Mouse (Mus musculus) left cerebral cortex, adult 8-10 months (tissue): Measurements from ENCODE around the gene Azi2. TPM values are rescaled to one million over a fixed set of nuclear protein-coding genes. Genes with fewer than 3 reads are reported as not detected.

Experiments used
- DNase-seq, 2 experiments: peaks; one replicate each; pipeline ENCODE4 v3.0.0; 2022; ENCODE audit warnings: low spot score in 2 of 2
- total RNA-seq, 4 experiments: library from RNA; stranded (reverse); gene quantifications; 2 replicates each; pipeline ENCODE4 v1.2.4; 2022

Gene Azi2
- total RNA-seq: 10 to 100 TPM; 69.3 to 79.3 (median 71.7) TPM

GRCm38 (mm10) chr9:118040218-118041021 is at the start of gene Azi2:
TSS of gene Azi2 (plus strand) at chr9:118040499.
- peak; percentile 95 to 99 for DNase-seq

DNA sequence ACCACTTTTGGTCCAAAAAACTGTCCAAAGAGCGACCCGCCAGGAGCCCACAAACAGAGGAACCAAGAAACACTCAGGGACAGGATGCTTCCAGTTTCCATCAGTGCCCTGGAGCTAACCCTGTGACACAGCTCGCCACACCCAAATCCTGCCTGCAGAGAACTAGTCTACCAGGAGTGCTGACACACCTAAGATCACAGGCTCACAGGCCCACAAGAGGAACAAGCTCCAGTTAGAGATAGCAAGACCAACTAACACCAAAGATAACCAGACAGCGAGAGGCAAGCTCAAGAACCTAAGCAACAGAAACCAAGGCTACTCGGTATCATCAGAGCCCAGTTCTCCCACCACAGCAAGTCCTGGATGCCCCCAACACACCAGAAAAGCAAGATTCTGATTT is 43.7 kb upstream of the Azi2 start:
- DNase-seq: no peak

- no peak for DNase-seq
Observed at GRCm38 (mm10) chr9:118001488-118001887, 38.8 kb upstream of the Azi2 start.

DNA sequence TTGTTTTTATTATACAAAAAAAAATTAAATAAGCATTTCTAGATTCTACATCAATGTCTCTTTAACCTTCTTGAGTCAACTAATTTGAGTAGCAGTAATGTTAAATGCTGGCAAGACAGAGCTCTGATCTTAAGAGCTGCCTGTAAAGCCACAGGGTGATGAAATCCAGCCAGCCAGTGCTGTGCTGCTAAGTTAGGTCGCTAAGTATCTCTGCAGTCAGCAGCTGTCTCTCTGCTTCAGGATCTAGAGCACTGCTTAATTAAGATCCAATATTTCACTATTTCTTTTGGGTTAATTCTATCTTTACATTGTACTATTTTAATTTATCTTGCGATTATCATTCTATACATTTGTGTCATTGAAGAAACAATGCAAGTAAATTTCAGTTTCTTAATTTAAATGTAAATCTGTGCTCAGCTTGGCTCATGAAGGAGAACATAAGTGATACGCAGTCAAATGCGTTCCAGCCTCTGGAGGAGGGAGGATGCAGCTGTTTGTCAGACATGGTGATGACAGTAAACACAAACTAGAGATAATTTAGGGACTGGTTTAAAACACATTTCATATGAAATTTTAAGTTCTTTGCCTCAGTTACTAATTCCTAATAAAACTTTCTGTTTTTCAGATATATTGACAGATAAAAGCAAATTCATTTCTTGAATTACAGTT is 36.9 kb upstream of the Azi2 start:
- DNase-seq: no peak

DNA sequence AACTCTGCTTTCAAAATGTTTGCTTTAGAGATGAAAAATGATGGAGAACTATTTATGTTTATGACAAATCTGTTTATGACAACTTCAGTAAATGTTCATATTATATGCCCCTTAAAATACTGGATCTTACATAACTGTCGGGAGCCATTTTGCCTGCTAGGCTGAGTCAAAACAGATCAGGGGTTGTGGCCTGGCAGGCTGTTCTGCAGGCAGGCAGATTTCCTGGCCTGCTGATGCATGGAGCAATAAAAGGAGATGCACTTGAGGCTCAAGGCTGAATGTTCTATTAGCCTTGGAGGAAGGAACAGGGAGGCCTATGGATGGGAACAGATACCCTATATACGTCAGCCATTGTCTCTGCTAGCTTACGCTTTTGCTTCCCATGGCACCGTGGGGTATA is 36.4 kb upstream of the Azi2 start:
- no peak for DNase-seq

DNA sequence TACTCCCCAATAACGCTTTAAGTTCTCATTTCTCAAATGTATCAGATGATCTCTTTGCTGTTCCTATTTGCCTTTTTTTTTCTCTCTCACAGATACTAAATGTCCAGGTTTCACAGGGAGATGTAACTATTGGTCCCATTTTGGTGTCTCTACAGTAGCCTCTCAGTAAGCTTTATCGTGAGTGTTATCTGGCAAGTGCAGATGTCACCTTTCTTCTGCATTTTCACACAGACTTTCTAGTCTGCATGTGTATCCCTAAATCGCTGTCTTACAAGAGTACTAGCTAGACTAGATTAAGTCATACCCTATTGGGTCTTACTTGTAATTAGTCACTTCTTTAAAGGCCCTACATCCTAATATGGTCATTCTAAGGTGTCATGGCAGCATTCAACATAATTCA is 27.4 kb upstream of the Azi2 start:
- DNase-seq: no peak

- no peak for DNase-seq
Observed at GRCm38 (mm10) chr9:118024966-118025365, 15.3 kb upstream of the Azi2 start.

DNA sequence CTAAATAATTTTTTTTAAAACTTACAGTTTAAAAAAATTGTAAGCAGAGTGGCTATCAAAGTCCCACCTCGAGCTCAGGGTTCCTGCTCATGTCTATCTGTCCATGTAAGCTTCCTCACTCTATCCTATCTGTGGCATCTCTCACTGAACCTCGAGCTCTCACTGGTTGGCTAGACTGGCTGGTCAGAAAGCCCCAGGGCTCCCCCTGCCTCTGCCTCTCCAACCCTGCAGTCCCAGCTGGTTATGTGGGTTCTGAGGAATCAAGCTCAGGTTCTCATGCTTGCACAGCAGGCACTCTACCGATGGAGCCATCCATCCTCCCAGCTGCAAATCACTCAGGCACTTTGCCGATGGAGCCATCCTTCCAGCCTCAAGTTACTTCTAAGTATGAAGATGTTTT is 10.8 kb upstream of the Azi2 start:
- DNase-seq: no peak

- no peak for DNase-seq
Observed at GRCm38 (mm10) chr9:118030252-118030651, 10.0 kb upstream of the Azi2 start.

DNA sequence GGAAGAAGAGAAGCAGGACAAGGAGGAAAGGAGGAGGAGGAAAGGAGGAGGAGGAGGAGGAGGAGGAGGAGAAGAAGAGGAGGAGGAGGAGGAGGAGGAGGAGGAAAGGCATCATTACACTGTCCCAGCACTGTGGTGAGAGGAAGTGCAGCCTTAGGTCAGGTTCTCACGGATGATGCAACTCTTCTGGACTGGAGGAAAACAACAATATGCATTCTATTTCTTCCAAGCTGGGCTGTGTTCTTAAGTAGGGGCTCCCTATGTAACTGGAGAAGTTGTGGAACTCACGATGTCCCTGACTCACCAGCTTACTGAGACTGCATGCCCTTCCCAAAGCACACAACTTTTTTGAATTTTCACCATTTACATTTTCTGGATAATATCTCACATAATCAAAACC is 8.6 kb upstream of the Azi2 start:
- DNase-seq: no peak

- no peak for DNase-seq
Observed at GRCm38 (mm10) chr9:118034990-118035389, 5.3 kb upstream of the Azi2 start.

DNA sequence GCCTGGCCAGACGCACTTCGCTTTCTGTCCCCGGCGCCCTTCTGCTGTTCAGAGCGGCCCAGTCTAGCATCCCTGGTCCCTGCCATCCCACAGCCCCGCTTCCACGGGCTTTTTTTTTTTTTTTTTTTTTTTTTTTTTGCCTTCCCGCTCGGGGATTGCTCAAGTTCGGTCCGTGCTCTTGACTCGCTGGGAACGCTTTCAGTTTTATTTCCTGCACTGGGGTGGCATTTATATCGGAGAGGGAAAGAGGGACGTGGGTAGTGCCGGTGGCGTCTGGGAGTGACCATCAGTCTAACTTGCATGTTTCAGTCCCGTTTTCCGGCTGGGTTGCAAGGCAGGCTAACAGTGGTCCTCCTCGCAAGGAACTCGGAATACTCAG is 712 bp downstream of the Azi2 start:
- no peak for DNase-seq

DNA sequence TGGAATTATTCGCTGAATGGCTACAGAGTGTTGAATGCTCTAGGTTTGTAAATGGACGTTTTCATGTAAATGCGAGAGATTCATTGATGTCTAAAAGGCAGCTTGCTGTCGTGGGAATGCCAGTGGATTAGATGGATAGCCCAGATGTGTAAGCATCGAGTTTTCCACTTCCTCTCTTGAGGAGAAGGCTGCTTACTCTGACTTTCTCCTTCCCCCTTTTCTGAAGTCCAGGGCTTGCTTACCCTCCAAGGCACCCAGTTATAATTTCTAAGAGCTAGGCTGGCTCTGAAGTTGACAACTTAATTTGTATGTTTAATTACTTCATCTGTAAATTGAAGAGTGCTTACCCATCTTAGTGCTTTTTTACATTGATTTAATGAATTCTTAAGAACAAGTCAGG is 1.3 kb downstream of the Azi2 start:
- no peak for DNase-seq

DNA sequence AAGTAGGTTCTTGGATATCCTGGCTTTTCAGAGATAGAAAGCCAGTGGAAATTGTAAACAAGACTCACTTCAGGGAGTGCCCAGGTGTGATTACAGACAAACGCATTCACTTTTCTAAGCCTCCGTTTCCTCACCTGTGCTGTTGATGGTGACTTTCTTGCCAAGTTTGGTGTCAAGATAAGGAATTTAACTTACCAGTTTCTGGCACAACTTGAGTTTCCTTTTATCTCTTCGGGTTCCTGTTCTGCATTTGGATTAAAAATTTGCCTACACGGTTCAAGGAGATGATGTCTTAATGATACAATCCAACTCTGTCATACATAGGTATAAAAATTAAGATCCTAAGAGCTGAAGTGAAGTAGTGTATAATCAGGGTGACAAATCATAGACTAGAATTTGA is 2.4 kb downstream of the Azi2 start:
- DNase-seq: no peak

DNA sequence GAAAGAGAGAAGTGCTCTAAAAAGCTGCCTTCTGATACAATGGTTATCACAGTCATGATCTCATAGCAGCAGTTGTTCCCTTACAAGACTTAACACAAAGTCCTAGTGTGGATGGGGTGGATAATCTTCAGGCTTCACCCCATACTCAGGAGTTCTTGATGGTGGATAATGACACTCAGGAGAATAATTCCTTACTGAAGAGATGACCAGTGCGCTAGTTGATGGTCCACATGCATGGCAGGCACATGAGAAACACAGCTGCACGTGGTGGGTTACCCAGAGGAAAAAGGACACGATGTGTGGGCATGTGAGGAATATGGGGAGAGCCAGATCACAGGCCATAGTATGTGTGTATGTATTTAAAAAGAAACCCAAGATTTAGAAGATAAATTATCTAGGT is 3.3 kb downstream of the Azi2 start:
- no peak for DNase-seq

GRCm38 (mm10) chr9:118045011-118045533 is 4.8 kb downstream of the Azi2 start:
- DNase-seq: no peak

GRCm38 (mm10) chr9:118053286-118053685 is 13.0 kb downstream of the Azi2 start:
- DNase-seq: no peak

DNA sequence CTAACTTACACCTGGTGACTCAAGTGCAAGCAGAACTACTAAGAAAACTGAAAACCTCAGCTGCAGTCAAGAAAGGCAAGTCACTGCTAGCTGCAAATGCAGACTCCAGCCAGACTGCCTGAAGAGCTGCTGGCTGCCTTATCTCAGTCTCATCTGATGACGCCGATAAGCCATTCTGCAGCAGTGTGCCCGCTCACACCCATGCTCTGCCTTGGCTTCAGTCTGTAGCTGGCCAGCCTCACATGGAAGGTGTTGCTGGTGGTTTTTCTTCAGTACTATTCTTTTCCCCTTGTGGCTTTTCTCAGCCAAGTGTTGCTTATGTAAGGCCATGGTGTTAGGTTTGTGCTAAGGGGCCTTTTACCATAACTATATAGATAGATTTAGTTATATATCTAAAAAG is 18.8 kb downstream of the Azi2 start:
- no peak for DNase-seq

DNA sequence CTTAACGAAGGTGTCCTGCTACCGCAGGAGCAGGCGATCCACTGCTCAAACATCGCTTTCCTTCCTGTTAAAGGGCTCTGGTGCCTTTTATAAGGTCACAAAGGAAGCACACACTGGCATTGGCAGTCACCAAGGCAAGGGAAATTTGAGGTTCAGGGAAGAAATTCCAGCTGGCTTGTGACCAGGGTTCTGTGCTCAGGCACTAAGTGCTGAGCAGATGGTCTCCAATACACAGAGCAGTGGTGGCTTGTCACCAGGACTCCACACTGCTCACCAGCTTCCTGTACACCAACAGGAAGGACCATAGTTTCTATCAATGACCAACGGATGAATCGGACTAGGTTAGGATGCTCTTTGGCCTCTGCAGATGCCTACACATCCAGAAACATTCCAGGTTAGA is 30.1 kb downstream of the Azi2 start:
- DNase-seq: no peak

- DNase-seq: no peak
Observed at GRCm38 (mm10) chr9:118071337-118071736, 31.0 kb downstream of the Azi2 start.

GRCm38 (mm10) chr9:118072101-118072500 is 31.8 kb downstream of the Azi2 start:
- no peak for DNase-seq

- DNase-seq: no peak
Observed at GRCm38 (mm10) chr9:118073358-118073757, 33.1 kb downstream of the Azi2 start.
